Mouse (Mus musculus) heart, embryonic 13.5 days (tissue): ENCODE measurements around the gene Emc6. TPM values are rescaled to one million over a fixed set of nuclear protein-coding genes. Genes with fewer than 3 reads are reported as not detected.

ENCODE experiments used
- polyA plus RNA-seq: library from polyadenylated mRNA; unstranded; fragments of >200 nt; fragmentation: Nextera tagmentation; extraction: Ambion mirVana; gene quantifications from 2 replicates; pipeline ENCODE4 v1.2.1, GENCODE M21; 2015

Gene Emc6
- polyA plus RNA-seq, 1 experiment from 2014 or later: 93.0 TPM

Other genes starting within 250 kb of the Emc6 start
- 3.9 and 4.0 TPM in 2 replicates for gene Atp2a3, start 215.9 kb downstream of the Emc6 start, polyA plus RNA-seq
- gene P2rx1, start 177.9 kb downstream of the Emc6 start, polyA plus RNA-seq: 2.1 and 2.3 TPM in 2 replicates
- gene Camkk1, start 158.0 kb downstream of the Emc6 start, polyA plus RNA-seq: 2.2 and 3.0 TPM in 2 replicates
- 9.9 TPM in 2 replicates for gene Ncbp3, start 129.3 kb downstream of the Emc6 start, polyA plus RNA-seq
- 0.24 and 0.27 TPM in 2 replicates for gene Itgae, start 86.5 kb downstream of the Emc6 start, polyA plus RNA-seq
- gene Haspin, start 38.7 kb downstream of the Emc6 start, polyA plus RNA-seq: 11.5 and 11.9 TPM in 2 replicates
- 1.1 and 2.0 TPM in 2 replicates for gene P2rx5, start 16.6 kb downstream of the Emc6 start, polyA plus RNA-seq
- gene Tax1bp3, start within 50 bp of the Emc6 start, polyA plus RNA-seq: 236 and 262 TPM in 2 replicates
- 11.0 and 11.7 TPM in 2 replicates for gene Ctns, start 22.0 kb upstream of the Emc6 start, polyA plus RNA-seq
- gene Shpk, start 22.4 kb upstream of the Emc6 start, polyA plus RNA-seq: 0.56 and 0.60 TPM in 2 replicates
- not detected in 2 replicates for gene Trpv1, start 57.3 kb upstream of the Emc6 start, polyA plus RNA-seq
- gene Trpv3, start 90.4 kb upstream of the Emc6 start, polyA plus RNA-seq: 0.05 TPM in 1 of 2 replicates, not detected in the other
- gene Aspa, start 152.6 kb upstream of the Emc6 start, polyA plus RNA-seq: 0.09 TPM in 1 of 2 replicates, not detected in the other
- not detected in 2 replicates for gene Gm49340, start 152.7 kb upstream of the Emc6 start, polyA plus RNA-seq
- not detected in 2 replicates for gene Spata22, start 152.7 kb upstream of the Emc6 start, polyA plus RNA-seq
- gene Olfr20, start 173.7 kb upstream of the Emc6 start, polyA plus RNA-seq: not detected in 2 replicates
- gene Olfr376, start 194.2 kb upstream of the Emc6 start, polyA plus RNA-seq: not detected in 2 replicates
- gene Olfr1, start 222.6 kb upstream of the Emc6 start, polyA plus RNA-seq: not detected in 2 replicates